Mouse (Mus musculus): ENCODE results near the gene Olfr275. TPM values are rescaled to one million over a fixed set of nuclear protein-coding genes. Genes with fewer than 3 reads are reported as not detected.
"Not testable (repeated sequence)": the region's sequence is repeated elsewhere in the genome, so short reads cannot be mapped to it uniquely, and the experiment has no call there.

Gene Olfr275
- not detected in 2 replicates for polyA plus RNA-seq (2015; fragmentation: Nextera tagmentation; extraction: Ambion mirVana)

- WGBS (ENCODE audit: insufficient replicate concordance) = 65% methylated on average over 2 of the region's 2 CpGs
- no peaks in the 10 kb centered on the region for H3K36me3 ChIP-seq
- H3K27ac ChIP-seq = no peak within 1 kb of the TSS
- no peak within 1 kb of the TSS for H3K9ac ChIP-seq
- H3K4me2 ChIP-seq = no peak within 1 kb of the TSS
- H3K9me3 ChIP-seq (replicated peaks) = no peaks in the 10 kb centered on the region
- H3K4me3 ChIP-seq (replicated peaks) = no peak within 1 kb of the TSS
- H3K4me1 ChIP-seq (replicated peaks) = no peaks in the 10 kb centered on the region
- DNase-seq = no peak
- no peaks in the 10 kb centered on the region for H3K27me3 ChIP-seq
- ATAC-seq (ENCODE audit: low read depth) = no peak
Observed at GRCm38 (mm10) chr4:52814304-52814703, at the start of gene Olfr275. Gene Olfr275, plus strand, starts transcription at chr4:52814604.

DNA sequence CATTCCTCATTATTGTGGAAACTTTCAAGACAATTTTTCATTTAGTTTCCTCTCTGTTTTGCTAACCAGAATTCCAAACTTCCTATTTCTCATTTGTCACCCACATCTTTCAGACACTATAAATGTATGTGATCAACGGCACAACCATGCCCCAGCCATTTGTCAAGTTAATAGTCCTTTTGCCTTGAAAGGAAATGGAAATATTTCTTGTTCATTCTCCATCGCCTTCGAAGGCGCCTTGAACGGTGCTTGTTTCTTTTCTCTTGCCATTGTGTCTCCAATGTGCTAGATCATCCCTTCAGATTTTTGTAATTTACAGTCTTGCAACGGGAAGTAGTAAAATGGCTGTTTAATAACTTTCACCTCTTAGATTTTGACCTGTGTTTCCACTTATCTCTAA is 48.8 kb upstream of the Olfr275 start:
- H3K36me3 ChIP-seq = no peaks in the 10 kb centered on the region
- no peak overlapping the region for H3K4me2 ChIP-seq
- no peaks in the 10 kb centered on the region for H3K27me3 ChIP-seq
- 74% methylated on average over 6 of the region's 6 CpGs for WGBS (ENCODE audit: insufficient replicate concordance)
- H3K9ac ChIP-seq = no peak overlapping the region
- DNase-seq (no peak), ATAC-seq (ENCODE audit: low read depth) (no peak)
- no peaks in the 10 kb centered on the region for H3K9me3 ChIP-seq (replicated peaks)
- H3K4me3 ChIP-seq (replicated peaks) = no peak overlapping the region
- H3K27ac ChIP-seq = no peak overlapping the region
- H3K4me1 ChIP-seq (replicated peaks) = no peaks in the 10 kb centered on the region

GRCm38 (mm10) chr4:52772186-52772585 is 42.2 kb upstream of the Olfr275 start:
- H3K4me3 ChIP-seq (replicated peaks) = no peak overlapping the region
- no peaks in the 10 kb centered on the region for H3K4me1 ChIP-seq (replicated peaks)
- DNase-seq (no peak), ATAC-seq (ENCODE audit: low read depth) (no peak)
- no peak overlapping the region for H3K9ac ChIP-seq
- WGBS (ENCODE audit: insufficient replicate concordance) = 64% methylated on average over 5 of the region's 5 CpGs
- H3K9me3 ChIP-seq (replicated peaks) = no peaks in the 10 kb centered on the region
- H3K27me3 ChIP-seq = no peaks in the 10 kb centered on the region
- H3K4me2 ChIP-seq = no peak overlapping the region
- no peak overlapping the region for H3K27ac ChIP-seq
- H3K36me3 ChIP-seq = no peaks in the 10 kb centered on the region

DNA sequence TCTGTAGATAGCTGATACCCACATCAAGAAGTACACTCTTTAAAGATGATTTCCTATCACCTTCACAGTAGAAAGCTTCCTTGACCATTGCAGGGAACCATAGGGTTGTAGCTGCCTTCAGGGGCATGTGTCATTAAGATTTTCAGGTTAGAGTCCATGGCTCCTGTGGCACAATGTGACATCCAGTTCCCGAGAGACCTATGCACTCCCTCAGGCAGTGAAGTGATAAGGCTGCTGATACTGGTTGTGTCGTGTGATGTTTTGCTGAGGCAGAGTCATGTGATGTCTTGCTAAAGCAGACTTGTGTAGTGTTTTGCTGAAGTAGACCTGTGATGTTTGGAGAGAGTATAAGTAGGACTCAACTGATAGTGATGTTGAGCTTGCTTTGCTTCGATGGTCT is 14.4 kb upstream of the Olfr275 start:
- Histone ChIP-seq H3K4me1 (replicated peaks) (no peaks in the 10 kb centered on the region), H3K9ac (no peak overlapping the region), H3K4me2 (no peak overlapping the region), H3K36me3 (no peaks in the 10 kb centered on the region), H3K27me3 (no peaks in the 10 kb centered on the region), H3K9me3 (replicated peaks) (no peaks in the 10 kb centered on the region), H3K4me3 (replicated peaks) (no peak overlapping the region), H3K27ac (no peak overlapping the region)
- whole genome bisulfite sequencing (ENCODE audit: insufficient replicate concordance) = 41% methylated on average over 3 of the region's 3 CpGs
- ATAC-seq (ENCODE audit: low read depth) = no peak
- DNase-seq = no peak

DNA sequence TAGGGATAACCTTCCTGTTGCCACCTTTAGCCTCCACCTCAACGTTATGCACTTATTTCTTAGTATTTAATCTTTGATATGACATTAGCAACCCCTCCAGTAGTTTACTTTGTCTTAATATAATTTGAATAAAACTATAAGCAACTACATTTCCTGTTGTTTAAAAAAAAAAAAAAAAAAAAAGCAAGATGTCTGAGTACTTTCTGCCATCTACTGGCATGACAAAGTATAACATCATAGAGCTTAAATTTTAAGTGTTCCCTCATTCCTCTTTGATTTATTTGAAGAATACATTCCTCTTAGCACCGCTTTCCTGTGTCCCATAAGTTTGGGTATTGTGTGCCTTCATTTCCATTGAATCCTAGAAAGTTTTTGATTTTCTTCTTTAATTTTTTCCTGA is 2.5 kb upstream of the Olfr275 start:
- H3K36me3 ChIP-seq = no peaks in the 10 kb centered on the region
- H3K9me3 ChIP-seq (replicated peaks) = no peaks in the 10 kb centered on the region
- no peaks in the 10 kb centered on the region for H3K4me1 ChIP-seq (replicated peaks)
- H3K4me3 ChIP-seq (replicated peaks) = no peak overlapping the region
- H3K9ac ChIP-seq = no peak overlapping the region
- H3K27me3 ChIP-seq = no peaks in the 10 kb centered on the region
- DNase-seq (no peak), ATAC-seq (ENCODE audit: low read depth) (no peak)
- H3K27ac ChIP-seq = no peak overlapping the region
- no peak overlapping the region for H3K4me2 ChIP-seq
- 28% methylated on average over 2 of the region's 2 CpGs for WGBS (ENCODE audit: insufficient replicate concordance)

DNA sequence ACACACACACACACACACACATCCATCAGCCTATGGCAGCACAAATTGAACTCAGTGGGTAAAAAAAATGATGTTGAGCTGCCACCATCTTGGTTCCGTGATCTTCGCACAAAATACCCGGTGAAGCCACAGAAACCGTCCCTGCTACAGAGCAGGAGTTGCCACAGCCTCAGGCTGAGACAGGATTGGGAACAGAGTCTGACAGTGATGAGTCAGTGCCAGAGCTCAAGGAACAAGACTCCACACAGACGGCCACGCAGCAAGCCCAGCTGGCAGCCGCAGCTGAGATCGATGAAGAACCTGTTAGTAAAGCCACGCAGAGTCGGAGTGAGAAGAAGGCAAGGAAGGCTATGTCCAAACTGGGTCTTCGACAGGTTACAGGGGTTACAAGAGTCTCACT is 7.0 kb downstream of the Olfr275 start:
- Histone ChIP-seq H3K4me2 (no peak overlapping the region), H3K36me3 (no peaks in the 10 kb centered on the region), H3K9ac (no peak overlapping the region), H3K4me3 (replicated peaks) (no peak overlapping the region), H3K9me3 (replicated peaks) (no peaks in the 10 kb centered on the region), H3K27ac (no peak overlapping the region), H3K27me3 (no peaks in the 10 kb centered on the region), H3K4me1 (replicated peaks) (no peaks in the 10 kb centered on the region)
- DNase-seq (no peak), ATAC-seq (ENCODE audit: low read depth) (no peak)
- 90% methylated on average over 11 of the region's 11 CpGs for WGBS (ENCODE audit: insufficient replicate concordance)

- not testable (repeated sequence) for H3K9ac ChIP-seq; H3K27ac ChIP-seq; H3K27me3 ChIP-seq; H3K4me2 ChIP-seq; H3K4me1 ChIP-seq (replicated peaks); DNase-seq; H3K36me3 ChIP-seq; H3K9me3 ChIP-seq (replicated peaks); ATAC-seq (ENCODE audit: low read depth); H3K4me3 ChIP-seq (replicated peaks)
- 19% methylated on average over 1 of the region's 1 CpGs for WGBS (ENCODE audit: insufficient replicate concordance)
Observed at GRCm38 (mm10) chr4:52845411-52845810, 31.0 kb downstream of the Olfr275 start.

DNA sequence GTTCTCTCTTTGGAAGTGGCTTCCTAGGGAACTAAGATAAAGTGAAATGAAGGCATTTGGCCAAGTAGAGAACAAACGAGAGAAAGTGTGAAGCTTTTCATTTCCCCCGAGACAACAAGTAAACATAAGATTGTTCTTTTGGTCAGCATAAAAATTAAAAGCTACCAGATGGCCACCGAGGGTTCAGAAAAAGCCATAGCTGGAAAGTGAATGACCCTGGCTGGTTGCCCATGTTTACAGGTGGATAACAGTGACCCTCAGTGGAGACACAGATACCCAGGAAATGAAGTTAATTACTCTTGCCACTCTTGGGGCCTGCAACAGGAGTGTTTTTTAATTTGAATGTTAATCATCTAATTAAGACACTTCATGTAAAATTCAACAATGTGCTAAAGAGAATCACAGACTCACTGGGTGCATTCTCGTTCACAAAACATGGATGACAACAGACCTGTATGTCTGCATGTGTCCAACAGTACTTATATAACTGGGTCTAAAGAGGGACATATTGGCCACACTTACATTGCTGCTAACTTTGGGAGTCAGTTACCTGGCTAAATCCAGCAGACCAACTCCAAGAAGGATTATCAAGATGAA is 34.7 kb downstream of the Olfr275 start:
- no peaks in the 10 kb centered on the region for H3K4me1 ChIP-seq (replicated peaks)
- ATAC-seq (ENCODE audit: low read depth) (no peak), DNase-seq (no peak)
- H3K36me3 ChIP-seq = no peaks in the 10 kb centered on the region
- H3K4me2 ChIP-seq = no peak overlapping the region
- no peak overlapping the region for H3K27ac ChIP-seq
- H3K27me3 ChIP-seq = no peaks in the 10 kb centered on the region
- WGBS (ENCODE audit: insufficient replicate concordance) = 43% methylated on average over 4 of the region's 4 CpGs
- no peak overlapping the region for H3K9ac ChIP-seq
- no peaks in the 10 kb centered on the region for H3K9me3 ChIP-seq (replicated peaks)
- H3K4me3 ChIP-seq (replicated peaks) = no peak overlapping the region

- no peak for DNase-seq
- WGBS (ENCODE audit: insufficient replicate concordance) = 62% methylated on average over 5 of the region's 5 CpGs
- Histone ChIP-seq H3K4me3 (replicated peaks) (no peak overlapping the region), H3K9ac (no peak overlapping the region), H3K36me3 (no peaks in the 10 kb centered on the region), H3K27me3 (no peaks in the 10 kb centered on the region), H3K4me1 (replicated peaks) (no peaks in the 10 kb centered on the region), H3K27ac (no peak overlapping the region), H3K4me2 (no peak overlapping the region), H3K9me3 (replicated peaks) (no peaks in the 10 kb centered on the region)
- ATAC-seq (ENCODE audit: low read depth) = no peak
Observed at GRCm38 (mm10) chr4:52849672-52850071, 35.3 kb downstream of the Olfr275 start.

DNA sequence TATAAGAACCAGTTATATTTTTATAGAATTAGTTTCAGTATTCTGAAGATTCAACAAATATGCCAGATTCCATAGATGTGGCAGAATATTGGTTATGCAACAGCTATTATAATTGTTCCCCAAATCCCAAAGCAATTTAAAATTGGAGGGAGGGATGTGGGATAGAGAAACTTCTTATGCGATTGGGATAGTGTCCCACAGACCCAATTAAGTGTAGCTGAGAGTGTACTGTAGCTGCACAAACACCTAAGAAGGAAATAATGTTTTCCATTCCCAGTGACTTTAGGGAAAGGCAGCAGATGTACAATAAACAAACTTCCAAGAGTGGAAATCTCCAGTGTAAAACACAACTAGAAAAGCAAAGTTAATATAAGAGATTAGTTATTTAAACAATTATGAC is 44.7 kb downstream of the Olfr275 start, which contains the start of gene Olfr273:
Gene Olfr273, minus strand, starts transcription at position 101 of the 400 bp plus-strand sequence.
- H3K9me3 ChIP-seq (replicated peaks) = no peaks in the 10 kb centered on the region; the same call in 1 of the 2 replicates
- no peak for ATAC-seq (ENCODE audit: low read depth)
- H3K27ac ChIP-seq = no peak within 1 kb of the TSS
- H3K4me3 ChIP-seq (replicated peaks) = no peak within 1 kb of the TSS
- WGBS (ENCODE audit: insufficient replicate concordance) = 33% methylated on average over 1 of the region's 1 CpGs
- no peaks in the 10 kb centered on the region for H3K27me3 ChIP-seq
- no peaks in the 10 kb centered on the region for H3K36me3 ChIP-seq
- no peak within 1 kb of the TSS for H3K4me2 ChIP-seq
- no peaks in the 10 kb centered on the region for H3K4me1 ChIP-seq (replicated peaks)
- H3K9ac ChIP-seq = no peak within 1 kb of the TSS
- DNase-seq = no peak

DNA sequence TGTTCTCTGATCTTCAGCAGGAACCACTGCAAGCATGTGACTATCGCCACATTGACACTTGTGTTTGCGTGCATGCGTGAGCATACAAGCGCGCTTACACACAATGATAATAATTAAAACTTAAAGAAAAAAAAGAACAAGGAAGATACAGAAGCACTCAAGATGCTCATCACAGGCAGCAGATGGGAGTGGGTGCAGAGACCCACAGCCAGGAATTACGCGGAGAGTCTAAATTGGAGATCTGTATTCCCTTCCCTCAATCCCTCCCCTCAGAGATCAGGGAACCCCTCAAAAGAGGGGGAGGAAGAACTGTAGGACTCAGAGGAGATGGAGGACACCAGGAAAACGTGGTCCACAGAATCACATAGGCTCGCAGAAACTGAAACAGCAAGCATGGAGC is 49.8 kb downstream of the Olfr275 start:
- H3K4me1 ChIP-seq (replicated peaks) = no peaks in the 10 kb centered on the region
- H3K4me2 ChIP-seq = no peak overlapping the region
- no peaks in the 10 kb centered on the region; the same call in 1 of the 2 replicates for H3K9me3 ChIP-seq (replicated peaks)
- 73% methylated on average over 9 of the region's 9 CpGs for WGBS (ENCODE audit: insufficient replicate concordance)
- no peaks in the 10 kb centered on the region for H3K36me3 ChIP-seq
- no peak overlapping the region for H3K27ac ChIP-seq
- no peak overlapping the region for H3K4me3 ChIP-seq (replicated peaks)
- H3K27me3 ChIP-seq = no peaks in the 10 kb centered on the region
- no peak overlapping the region for H3K9ac ChIP-seq
- no peak for ATAC-seq (ENCODE audit: low read depth)
- DNase-seq = no peak
